Mouse (Mus musculus): ENCODE data around the gene Fitm1.

- TF ChIP-seq MAZ (IDR thresholded peaks at IDR 0.05; ENCODE audit: low read depth, low read length) (no peak), ZMIZ1 (IDR thresholded peaks at IDR 0.05; ENCODE audit: low read depth, low read length) (no peak), CTCF (IDR thresholded peaks at IDR 0.05 in 2 of 3, conservative IDR thresholded peaks at IDR 0.05 in 1 of 3; ENCODE audit: control insufficient read depth in 1 of 3, insufficient read depth in 1 of 3, low read depth in 2 of 3, low read length in 3 of 3, poor library complexity in 1 of 3, severe bottlenecking in 1 of 3) (no peak)
These were observed 14.5 kb downstream of the Fitm1 start for GRCm38 (mm10) chr14:55589771-55590448.

Measured in MEL (cell line).